Mouse (Mus musculus) CH12.LX (cell line): ENCODE measurements around the gene Dolk.

ENCODE experiments used
- CTCF ChIP-seq, 2 experiments: IDR thresholded peaks in 1 of 2; conservative IDR thresholded peaks in 1 of 2; 2 replicates each; pipeline ENCODE4 v1.5.1; 2011 to 2012; ENCODE audit warnings: low read depth in 2 of 2, low read length in 2 of 2, improper control_type of control experiment in 1 of 2, inconsistent platforms in 1 of 2, mild to moderate bottlenecking in 1 of 2, moderate library complexity in 1 of 2
- MEF2A ChIP-seq: IDR thresholded peaks from 2 replicates; pipeline ENCODE4 v1.6.1; 2014; ENCODE audit warnings: low read depth, mild to moderate bottlenecking, inconsistent platforms, low read length, improper control_type of control experiment, borderline replicate concordance
- MYC ChIP-seq: IDR thresholded peaks from 2 replicates; pipeline ENCODE4 v1.6.1; 2011; ENCODE audit warnings: low read depth, mild to moderate bottlenecking, improper control_type of control experiment, low read length
- NELFE ChIP-seq: IDR thresholded peaks from 2 replicates; pipeline ENCODE4 v1.6.1; 2011; ENCODE audit warnings: low read depth, low read length, improper control_type of control experiment
- POLR2A ChIP-seq: IDR thresholded peaks from 2 replicates; pipeline ENCODE4 v1.6.1; 2011; ENCODE audit warnings: low read depth, mild to moderate bottlenecking, improper control_type of control experiment, low read length
- POLR2AphosphoS2 ChIP-seq: IDR thresholded peaks from 2 replicates; pipeline ENCODE4 v1.6.1; 2011; ENCODE audit warnings: low read depth, low read length, improper control_type of control experiment

- TF ChIP-seq MYC (no peak), POLR2AphosphoS2 (no peak), MEF2A (no peak), CTCF (conservative IDR thresholded peaks at IDR 0.05 in 1 of 2, IDR thresholded peaks at IDR 0.05 in 1 of 2; ENCODE audit: low read depth in 2 of 2, low read length in 2 of 2) (no peak), POLR2A (no peak), NELFE (no peak)
Observed at GRCm38 (mm10) chr2:30240267-30240666, 45.9 kb downstream of the Dolk start, which contains the start of gene Gm28035.
